Mouse (Mus musculus): ENCODE results near the gene Dnajc7. TPM values are rescaled to one million over a fixed set of nuclear protein-coding genes. Genes with fewer than 3 reads are reported as not detected.

Dnajc7 gene
- polyA plus RNA-seq, 1 experiment from 2014 or later, result 69.9 TPM

- no peak overlapping the region for H3K4me3 ChIP-seq (ENCODE audit: low read depth, low read length)
- H3K4me2 ChIP-seq (ENCODE audit: low read depth, severe bottlenecking), result no peak overlapping the region
- no peak overlapping the region for H3K27ac ChIP-seq (replicated peaks; ENCODE audit: low read depth, low read length)
- DNase-seq (ENCODE audit: low spot score), result no peak
- 0 out of 2 replicates have a peak, but pooled peaks cover 2% of the 10 kb centered on the region for H3K4me1 ChIP-seq (ENCODE audit: control insufficient read depth, insufficient read depth, low read length)
- H3K9me3 ChIP-seq (ENCODE audit: control insufficient read depth, low read length), result no peaks in the 10 kb centered on the region
- H3K36me3 ChIP-seq (ENCODE audit: control insufficient read depth, insufficient read depth, low read length), result no peaks in the 10 kb centered on the region
- H3K9ac ChIP-seq (ENCODE audit: low read length), result no peak overlapping the region
- ATAC-seq (ENCODE audit: insufficient number of reproducible peaks, low FRiP score, low TSS enrichment, low read depth), result no peak
- 81% methylated on average over 6 of the region's 6 CpGs for WGBS
- no peaks in the 10 kb centered on the region for H3K27me3 ChIP-seq (ENCODE audit: control insufficient read depth, insufficient read depth, low read length)
These were observed 71.8 kb downstream of the Dnajc7 start for GRCm38 (mm10) chr11:100548141-100548540.

- 88% methylated on average over 6 of the region's 6 CpGs for WGBS
- Histone ChIP-seq H3K4me3 (ENCODE audit: low read depth, low read length) (no peak overlapping the region), H3K36me3 (ENCODE audit: control insufficient read depth, insufficient read depth, low read length) (no peaks in the 10 kb centered on the region), H3K27ac (replicated peaks; ENCODE audit: low read depth, low read length) (no peak overlapping the region), H3K9me3 (ENCODE audit: control insufficient read depth, low read length) (no peaks in the 10 kb centered on the region), H3K27me3 (ENCODE audit: control insufficient read depth, insufficient read depth, low read length) (no peaks in the 10 kb centered on the region), H3K4me1 (ENCODE audit: control insufficient read depth, insufficient read depth, low read length) (0 out of 2 replicates have a peak, but pooled peaks cover 2% of the 10 kb centered on the region), H3K4me2 (ENCODE audit: low read depth, severe bottlenecking) (no peak overlapping the region), H3K9ac (ENCODE audit: low read length) (no peak overlapping the region)
- DNase-seq (ENCODE audit: low spot score) (no peak), ATAC-seq (ENCODE audit: insufficient number of reproducible peaks, low FRiP score, low TSS enrichment, low read depth) (no peak)
These were observed 73.0 kb downstream of the Dnajc7 start for GRCm38 (mm10) chr11:100546955-100547354.

GRCm38 (mm10) chr11:100545746-100546085, 74.3 kb downstream of the Dnajc7 start:
- no peaks in the 10 kb centered on the region for H3K27me3 ChIP-seq (ENCODE audit: control insufficient read depth, insufficient read depth, low read length)
- H3K4me3 ChIP-seq (ENCODE audit: low read depth, low read length), result peak overlapping the region; percentile 27
- no peaks in the 10 kb centered on the region for H3K36me3 ChIP-seq (ENCODE audit: control insufficient read depth, insufficient read depth, low read length)
- WGBS, result 28% methylated on average over 7 of the region's 7 CpGs
- no peak overlapping the region for H3K27ac ChIP-seq (replicated peaks; ENCODE audit: low read depth, low read length)
- no peaks in the 10 kb centered on the region for H3K9me3 ChIP-seq (ENCODE audit: control insufficient read depth, low read length)
- 0 out of 2 replicates have a peak, but pooled peaks cover 2% of the 10 kb centered on the region for H3K4me1 ChIP-seq (ENCODE audit: control insufficient read depth, insufficient read depth, low read length)
- H3K4me2 ChIP-seq (ENCODE audit: low read depth, severe bottlenecking), result peak overlapping the region; percentile 56
- peak overlapping the region; percentile 45 for H3K9ac ChIP-seq (ENCODE audit: low read length)
- ATAC-seq (ENCODE audit: insufficient number of reproducible peaks, low FRiP score, low TSS enrichment, low read depth), result no peak
- DNase-seq (ENCODE audit: low spot score), result no peak

GRCm38 (mm10) chr11:100544832-100545745, 74.9 kb downstream of the Dnajc7 start, which contains the start of gene Ttc25:
Gene Ttc25, plus strand, starts transcription at chr11:100545607.
- H3K4me3 ChIP-seq (ENCODE audit: low read depth, low read length), result peak within 1 kb of the TSS; percentile 27
- 6% methylated on average over 28 of the region's 28 CpGs for WGBS
- 0 out of 2 replicates have a peak, but pooled peaks cover 2% of the 10 kb centered on the region for H3K4me1 ChIP-seq (ENCODE audit: control insufficient read depth, insufficient read depth, low read length)
- peak; percentile 90 for DNase-seq (ENCODE audit: low spot score)
- no peak within 1 kb of the TSS for H3K27ac ChIP-seq (replicated peaks; ENCODE audit: low read depth, low read length)
- no peaks in the 10 kb centered on the region for H3K27me3 ChIP-seq (ENCODE audit: control insufficient read depth, insufficient read depth, low read length)
- ATAC-seq (ENCODE audit: insufficient number of reproducible peaks, low FRiP score, low TSS enrichment, low read depth), result peak; percentile 96
- H3K4me2 ChIP-seq (ENCODE audit: low read depth, severe bottlenecking), result peak within 1 kb of the TSS; percentile 56
- H3K9me3 ChIP-seq (ENCODE audit: control insufficient read depth, low read length), result no peaks in the 10 kb centered on the region
- H3K9ac ChIP-seq (ENCODE audit: low read length), result peak within 1 kb of the TSS; percentile 45
- no peaks in the 10 kb centered on the region for H3K36me3 ChIP-seq (ENCODE audit: control insufficient read depth, insufficient read depth, low read length)

GRCm38 (mm10) chr11:100541577-100541976, 78.4 kb downstream of the Dnajc7 start:
- H3K4me2 ChIP-seq (ENCODE audit: low read depth, severe bottlenecking), result no peak overlapping the region
- no peak overlapping the region for H3K27ac ChIP-seq (replicated peaks; ENCODE audit: low read depth, low read length)
- 0 out of 2 replicates have a peak, but pooled peaks cover 2% of the 10 kb centered on the region for H3K4me1 ChIP-seq (ENCODE audit: control insufficient read depth, insufficient read depth, low read length)
- DNase-seq (ENCODE audit: low spot score) (no peak), ATAC-seq (ENCODE audit: insufficient number of reproducible peaks, low FRiP score, low TSS enrichment, low read depth) (no peak)
- no peaks in the 10 kb centered on the region for H3K27me3 ChIP-seq (ENCODE audit: control insufficient read depth, insufficient read depth, low read length)
- H3K9ac ChIP-seq (ENCODE audit: low read length), result no peak overlapping the region
- H3K4me3 ChIP-seq (ENCODE audit: low read depth, low read length), result no peak overlapping the region
- no peaks in the 10 kb centered on the region for H3K36me3 ChIP-seq (ENCODE audit: control insufficient read depth, insufficient read depth, low read length)
- no peaks in the 10 kb centered on the region for H3K9me3 ChIP-seq (ENCODE audit: control insufficient read depth, low read length)
- 97% methylated on average over 2 of the region's 2 CpGs for WGBS

GRCm38 (mm10) chr11:100540966-100541365, 79.0 kb downstream of the Dnajc7 start:
- Histone ChIP-seq H3K27ac (replicated peaks; ENCODE audit: low read depth, low read length) (no peak overlapping the region), H3K27me3 (ENCODE audit: control insufficient read depth, insufficient read depth, low read length) (no peaks in the 10 kb centered on the region), H3K4me1 (ENCODE audit: control insufficient read depth, insufficient read depth, low read length) (0 out of 2 replicates have a peak, but pooled peaks cover 2% of the 10 kb centered on the region), H3K36me3 (ENCODE audit: control insufficient read depth, insufficient read depth, low read length) (no peaks in the 10 kb centered on the region), H3K4me2 (ENCODE audit: low read depth, severe bottlenecking) (no peak overlapping the region), H3K9ac (ENCODE audit: low read length) (no peak overlapping the region), H3K4me3 (ENCODE audit: low read depth, low read length) (no peak overlapping the region), H3K9me3 (ENCODE audit: control insufficient read depth, low read length) (no peaks in the 10 kb centered on the region)
- 56% methylated on average over 6 of the region's 6 CpGs for WGBS
- ATAC-seq (ENCODE audit: insufficient number of reproducible peaks, low FRiP score, low TSS enrichment, low read depth), result no peak
- DNase-seq (ENCODE audit: low spot score), result no peak

GRCm38 (mm10) chr11:100536466-100536865, 83.5 kb downstream of the Dnajc7 start:
- H3K9ac ChIP-seq (ENCODE audit: low read length), result no peak overlapping the region
- no peaks in the 10 kb centered on the region for H3K27me3 ChIP-seq (ENCODE audit: control insufficient read depth, insufficient read depth, low read length)
- no peak overlapping the region for H3K27ac ChIP-seq (replicated peaks; ENCODE audit: low read depth, low read length)
- H3K4me2 ChIP-seq (ENCODE audit: low read depth, severe bottlenecking), result no peak overlapping the region
- ATAC-seq (ENCODE audit: insufficient number of reproducible peaks, low FRiP score, low TSS enrichment, low read depth) (no peak), DNase-seq (ENCODE audit: low spot score) (no peak)
- H3K9me3 ChIP-seq (ENCODE audit: control insufficient read depth, low read length), result no peaks in the 10 kb centered on the region
- no peaks in the 10 kb centered on the region for H3K4me1 ChIP-seq (ENCODE audit: control insufficient read depth, insufficient read depth, low read length)
- H3K4me3 ChIP-seq (ENCODE audit: low read depth, low read length), result no peak overlapping the region
- H3K36me3 ChIP-seq (ENCODE audit: control insufficient read depth, insufficient read depth, low read length), result no peaks in the 10 kb centered on the region

- no peak overlapping the region for H3K4me2 ChIP-seq (ENCODE audit: low read depth, severe bottlenecking)
- no peak for ATAC-seq (ENCODE audit: insufficient number of reproducible peaks, low FRiP score, low TSS enrichment, low read depth)
- 92% methylated on average over 1 of the region's 1 CpGs for WGBS
- no peaks in the 10 kb centered on the region for H3K4me1 ChIP-seq (ENCODE audit: control insufficient read depth, insufficient read depth, low read length)
- no peaks in the 10 kb centered on the region for H3K36me3 ChIP-seq (ENCODE audit: control insufficient read depth, insufficient read depth, low read length)
- H3K27me3 ChIP-seq (ENCODE audit: control insufficient read depth, insufficient read depth, low read length), result no peaks in the 10 kb centered on the region
- H3K27ac ChIP-seq (replicated peaks; ENCODE audit: low read depth, low read length), result no peak overlapping the region
- no peak overlapping the region for H3K4me3 ChIP-seq (ENCODE audit: low read depth, low read length)
- DNase-seq (ENCODE audit: low spot score), result no peak
- no peak overlapping the region for H3K9ac ChIP-seq (ENCODE audit: low read length)
- H3K9me3 ChIP-seq (ENCODE audit: control insufficient read depth, low read length), result no peaks in the 10 kb centered on the region
These were observed 84.0 kb downstream of the Dnajc7 start for GRCm38 (mm10) chr11:100535996-100536395.

Data from limb, embryonic 11.5 days (tissue).